ENCODE assay signal across 20 mouse cellular contexts in the genomic region with DNA sequence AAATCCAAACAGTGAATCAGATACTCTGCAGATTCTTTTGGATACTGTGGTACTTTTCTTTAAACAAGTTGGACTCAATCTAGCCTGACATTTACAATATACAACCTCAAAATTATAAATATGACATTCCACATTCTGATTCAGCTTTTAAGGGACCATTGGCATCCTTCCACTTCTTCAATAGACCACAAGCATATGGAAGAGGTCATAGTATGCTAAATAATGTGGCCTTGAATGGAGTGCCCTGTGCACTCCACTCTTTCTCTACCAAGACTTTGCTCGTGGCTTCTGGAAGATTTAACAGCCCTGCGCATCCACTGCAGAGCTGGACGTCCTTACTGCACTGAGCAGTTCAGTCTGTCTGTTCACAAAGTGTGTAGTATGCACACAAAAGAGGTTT.
"Had no signal": no experiment of that assay in that cellular context is flagged by ENCODE, and none has a peak within 500 bp of the region (broad histone marks: within the 10 kb centered on the region; RNA-seq: fewer than 3 reads in every experiment).

No protein-coding gene starts in this region.

- H3K4me2 ChIP-seq: midbrain, embryonic 12.5 days; neural tube, embryonic 13.5 days; neural tube, embryonic 15.5 days had no signal

- H3K27ac ChIP-seq: liver, embryonic 14.5 days; midbrain, embryonic 10.5 days; midbrain, embryonic 12.5 days; neural tube, embryonic 13.5 days; neural tube, embryonic 15.5 days had no signal

- H3K9ac ChIP-seq: liver, embryonic 14.5 days; midbrain, embryonic 12.5 days; neural tube, embryonic 13.5 days; neural tube, embryonic 15.5 days had no signal

- H3K4me1 ChIP-seq: midbrain, embryonic 10.5 days; midbrain, embryonic 12.5 days; neural tube, embryonic 13.5 days; neural tube, embryonic 15.5 days had no signal

- H3K27me3 ChIP-seq: midbrain, embryonic 12.5 days; neural tube, embryonic 13.5 days; neural tube, embryonic 15.5 days had no signal

- H3K4me3 ChIP-seq: midbrain, embryonic 10.5 days; midbrain, embryonic 12.5 days; myocyte; neural tube, embryonic 13.5 days; neural tube, embryonic 15.5 days had no signal

- DNase-seq: lung, adult 18-20 months; lung, postnatal 14 days; lung, postnatal 36 days; midbrain, embryonic 14.5 days; retina, postnatal 1 day; right cerebral cortex, adult 18-20 months; right cerebral cortex, postnatal 25 days; right cerebral cortex, postnatal 4 days; spleen, adult 18-20 months; thymus, adult 18-20 months; thymus, postnatal 14 days; thymus, postnatal 4 days had no signal

- ATAC-seq: lung, postnatal 0 days; midbrain, embryonic 16.5 days had no signal

- H3K9me3 ChIP-seq: midbrain, embryonic 10.5 days; midbrain, embryonic 12.5 days; neural tube, embryonic 13.5 days; neural tube, embryonic 15.5 days had no signal
